Mouse (Mus musculus) stomach, embryonic 15.5 days (tissue): Measurements from ENCODE around the gene Runx1. TPM values are rescaled to one million over a fixed set of nuclear protein-coding genes. Genes with fewer than 3 reads are reported as not detected.

ENCODE experiments used
- ATAC-seq: fragments of 200-750 bp; cut with Nextera tagmentation; 2 replicates; pipeline ENCODE4 v1.8.0; 2017; ENCODE audit warnings: low read depth, moderate number of reproducible peaks, moderate TSS enrichment; ENCODE audit not compliant: insufficient read depth, low FRiP score
- H3K27ac ChIP-seq: fragments of 300-500 bp; sonication (generic); 2 replicates; pipeline ENCODE4 v1.5.1; 2015; ENCODE audit warnings: mild to moderate bottlenecking, inconsistent platforms
- H3K27me3 ChIP-seq: fragments of 300-500 bp; sonication (generic); replicated peaks from 2 replicates; pipeline ENCODE4 v1.6.1; 2015; ENCODE audit warnings: inconsistent platforms
- H3K36me3 ChIP-seq: fragments of 300-500 bp; sonication (generic); 2 replicates; pipeline ENCODE4 v1.6.1; 2015; ENCODE audit warnings: inconsistent platforms
- H3K4me1 ChIP-seq: fragments of 300-500 bp; sonication (generic); 2 replicates; pipeline ENCODE4 v1.6.1; 2015; ENCODE audit warnings: inconsistent platforms
- H3K4me2 ChIP-seq: fragments of 300-500 bp; sonication (generic); 2 replicates; pipeline ENCODE4 v1.6.1; 2015; ENCODE audit warnings: mild to moderate bottlenecking, inconsistent platforms
- H3K4me3 ChIP-seq: fragments of 300-500 bp; sonication (generic); replicated peaks from 2 replicates; pipeline ENCODE4 v1.5.1; 2015; ENCODE audit warnings: inconsistent platforms
- H3K9ac ChIP-seq: fragments of 300-500 bp; sonication (generic); 2 replicates; pipeline ENCODE4 v1.6.1; 2015; ENCODE audit warnings: inconsistent platforms
- H3K9me3 ChIP-seq: fragments of 300-500 bp; sonication (generic); 2 replicates; pipeline ENCODE4 v1.6.1; 2016; ENCODE audit warnings: inconsistent platforms
- WGBS: fragments of 180-500 bp; shearing (Covaris S2); methylation state at CpG from one replicate; pipeline ENCODE4 v1.1.7; 2015; 5-methylcytosine and 5-hydroxymethylcytosine counted together
- polyA plus RNA-seq: library from polyadenylated mRNA; unstranded; fragments of >200 nt; fragmentation: Nextera tagmentation; extraction: Ambion mirVana; gene quantifications from 2 replicates; pipeline ENCODE4 v1.2.1, GENCODE M21; 2015

Gene Runx1
- polyA plus RNA-seq, 1 experiment from 2014 or later, result 7.1 TPM

DNA sequence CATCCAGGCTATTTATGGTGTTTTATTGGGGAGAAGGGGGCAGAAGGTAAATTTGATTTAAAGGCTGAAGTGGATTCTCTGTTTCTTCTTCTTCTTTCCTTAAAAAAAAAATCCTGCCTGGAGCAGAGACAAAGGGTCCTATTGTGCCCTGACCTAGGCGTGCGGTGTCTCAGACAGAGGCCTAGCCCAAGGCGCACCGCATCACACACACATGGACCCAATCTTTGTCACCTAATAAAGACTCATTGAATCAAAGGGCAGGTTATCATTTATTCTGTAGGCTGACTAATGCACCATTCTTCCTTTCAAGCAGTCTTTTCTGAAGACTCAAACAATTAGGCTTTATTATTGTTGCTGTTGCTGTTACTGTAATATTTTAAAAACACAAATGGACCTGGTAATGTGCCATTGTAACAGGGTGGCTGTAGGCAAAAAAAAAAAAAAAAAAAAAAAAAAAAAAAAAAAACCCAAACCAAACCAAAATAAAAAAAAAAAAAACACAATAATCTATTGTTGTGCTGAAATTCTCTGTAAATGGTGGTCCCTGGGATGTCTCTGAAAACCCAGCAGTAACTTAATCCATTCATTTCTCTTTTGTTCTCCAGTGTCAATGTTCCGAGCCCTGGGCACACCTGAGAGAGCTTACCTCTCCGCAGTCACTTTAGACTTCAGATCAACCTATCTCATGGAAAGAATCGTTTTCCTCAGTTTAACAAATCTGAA is 86.7 kb downstream of the Runx1 start:
- WGBS, result 88% methylated on average over 7 of the region's 7 CpGs

DNA sequence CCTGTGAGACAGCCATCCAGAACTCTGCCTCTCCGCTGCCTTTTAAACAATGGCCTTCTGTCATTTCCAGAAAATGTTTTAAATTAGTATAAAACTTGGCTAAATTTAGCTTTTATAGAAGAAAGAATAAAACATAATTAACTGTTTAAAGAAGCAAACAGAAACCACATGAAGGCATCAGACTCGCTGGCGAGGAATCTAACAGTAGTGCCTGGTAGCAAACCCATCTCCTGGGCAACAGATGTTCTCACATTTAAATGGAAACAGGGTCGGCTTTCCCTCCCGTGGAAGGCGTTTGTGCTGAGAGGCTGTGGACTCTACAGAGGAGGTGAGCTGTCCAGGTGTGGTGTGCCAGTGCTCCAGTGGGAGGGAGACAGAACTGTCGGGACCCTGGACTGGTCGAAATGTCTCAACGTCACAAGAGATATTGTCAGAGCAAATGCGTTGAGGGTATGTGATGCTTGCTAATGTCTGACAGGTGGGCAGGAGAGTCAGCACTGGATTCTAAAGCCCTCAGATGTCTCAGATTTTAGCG is 87.4 kb downstream of the Runx1 start:
- no peak overlapping the region for H3K4me3 ChIP-seq
- no peaks in the 10 kb centered on the region for H3K9me3 ChIP-seq
- H3K27me3 ChIP-seq, result no peaks in the 10 kb centered on the region
- no peak overlapping the region for H3K4me2 ChIP-seq
- no peak for ATAC-seq
- H3K4me1 ChIP-seq, result no peaks in the 10 kb centered on the region
- 72% methylated on average over 11 of the region's 11 CpGs for WGBS
- no peak overlapping the region for H3K27ac ChIP-seq
- H3K36me3 ChIP-seq, result no peaks in the 10 kb centered on the region
- no peak overlapping the region for H3K9ac ChIP-seq

More for the DNA sequence above, 86.7 kb downstream of the Runx1 start:
- Histone ChIP-seq H3K4me2 (no peak overlapping the region), H3K4me1 (no peaks in the 10 kb centered on the region), H3K9ac (no peak overlapping the region), H3K27ac (no peak overlapping the region), H3K4me3 (no peak overlapping the region), H3K36me3 (no peaks in the 10 kb centered on the region), H3K9me3 (no peaks in the 10 kb centered on the region), H3K27me3 (no peaks in the 10 kb centered on the region)
- ATAC-seq, result no peak

DNA sequence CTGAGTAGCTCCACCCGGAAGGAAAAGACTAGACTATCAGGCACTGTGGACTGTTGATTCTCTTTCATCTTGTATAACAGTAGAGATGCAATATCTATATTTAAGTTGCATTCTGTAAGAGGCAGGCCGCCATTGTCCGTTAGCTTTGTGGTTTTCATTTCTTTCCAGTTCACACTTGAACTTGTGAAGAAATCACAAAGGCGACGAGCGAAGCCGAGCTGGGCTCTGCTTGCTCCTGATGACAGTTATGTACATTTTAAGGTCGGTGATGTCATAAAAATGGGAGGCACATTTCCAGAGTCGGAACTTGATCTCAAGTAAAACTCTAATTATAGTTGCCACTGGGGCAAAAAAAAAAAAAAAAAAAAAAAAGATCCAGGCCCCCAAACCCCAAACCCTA is 99.1 kb downstream of the Runx1 start:
- Histone ChIP-seq H3K27me3 (0 out of 2 replicates have a peak, but pooled peaks cover 10% of the 10 kb centered on the region), H3K4me1 (no peaks in the 10 kb centered on the region), H3K27ac (no peak overlapping the region), H3K9ac (no peak overlapping the region), H3K4me2 (no peak overlapping the region), H3K36me3 (no peaks in the 10 kb centered on the region), H3K9me3 (no peaks in the 10 kb centered on the region), H3K4me3 (no peak overlapping the region)
- no peak for ATAC-seq
- WGBS, result 85% methylated on average over 9 of the region's 9 CpGs

DNA sequence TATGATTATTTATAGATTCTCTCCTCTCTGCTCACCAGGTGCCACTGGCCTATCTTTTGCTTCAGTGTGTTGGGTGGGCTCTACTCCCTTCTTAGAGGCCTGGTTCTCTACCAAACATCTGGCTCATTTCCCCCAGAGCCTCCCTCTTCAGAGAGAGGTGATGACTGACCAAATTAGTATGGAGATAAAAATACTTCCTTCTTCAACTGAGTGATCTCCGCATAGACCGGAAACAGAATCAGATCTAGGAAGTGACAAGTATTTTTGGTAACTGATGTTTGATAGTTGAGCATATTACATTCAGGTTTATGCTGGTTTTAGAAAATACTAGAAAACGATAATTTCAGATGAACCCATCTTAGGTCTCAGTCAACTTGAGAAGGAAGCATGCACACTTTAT is 101.4 kb downstream of the Runx1 start:
- Histone ChIP-seq H3K4me2 (no peak overlapping the region), H3K4me3 (no peak overlapping the region)
- 78% methylated on average over 3 of the region's 3 CpGs for WGBS

DNA sequence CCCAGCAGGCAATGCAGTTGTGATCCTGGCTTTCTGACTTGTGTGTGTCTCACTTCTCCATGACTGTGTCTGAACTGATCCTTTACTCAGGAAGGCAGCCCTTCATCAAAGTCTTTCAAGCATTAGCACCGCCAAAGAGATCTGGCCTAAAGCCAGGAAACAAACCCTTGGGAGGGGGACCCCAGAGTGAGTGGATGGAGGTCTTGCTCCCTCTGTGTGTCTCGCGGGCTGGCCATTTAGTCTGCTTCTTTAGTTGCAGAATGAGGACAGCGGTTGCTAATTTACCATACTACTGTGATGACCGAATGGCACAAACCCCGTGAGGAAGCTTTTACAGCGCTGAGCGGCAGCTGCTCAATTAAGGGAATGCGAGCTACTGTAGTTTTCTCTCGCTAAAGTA is 105.3 kb downstream of the Runx1 start:
- H3K4me1 ChIP-seq, result no peaks in the 10 kb centered on the region; the same call in 1 of the 2 replicates
- H3K27ac ChIP-seq, result no peak overlapping the region
- no peak for ATAC-seq
- H3K9me3 ChIP-seq, result no peaks in the 10 kb centered on the region
- no peak overlapping the region for H3K9ac ChIP-seq
- 0 out of 2 replicates have a peak, but pooled peaks cover 10% of the 10 kb centered on the region for H3K27me3 ChIP-seq
- H3K36me3 ChIP-seq, result no peaks in the 10 kb centered on the region
- WGBS, result 54% methylated on average over 10 of the region's 10 CpGs
- no peak overlapping the region for H3K4me3 ChIP-seq
- H3K4me2 ChIP-seq, result no peak overlapping the region

More for the DNA sequence above, 101.4 kb downstream of the Runx1 start:
- ATAC-seq, result no peak
- Histone ChIP-seq H3K9me3 (no peaks in the 10 kb centered on the region), H3K27ac (no peak overlapping the region), H3K36me3 (no peaks in the 10 kb centered on the region), H3K27me3 (0 out of 2 replicates have a peak, but pooled peaks cover 10% of the 10 kb centered on the region), H3K4me1 (no peaks in the 10 kb centered on the region; the same call in 1 of the 2 replicates), H3K9ac (no peak overlapping the region)

DNA sequence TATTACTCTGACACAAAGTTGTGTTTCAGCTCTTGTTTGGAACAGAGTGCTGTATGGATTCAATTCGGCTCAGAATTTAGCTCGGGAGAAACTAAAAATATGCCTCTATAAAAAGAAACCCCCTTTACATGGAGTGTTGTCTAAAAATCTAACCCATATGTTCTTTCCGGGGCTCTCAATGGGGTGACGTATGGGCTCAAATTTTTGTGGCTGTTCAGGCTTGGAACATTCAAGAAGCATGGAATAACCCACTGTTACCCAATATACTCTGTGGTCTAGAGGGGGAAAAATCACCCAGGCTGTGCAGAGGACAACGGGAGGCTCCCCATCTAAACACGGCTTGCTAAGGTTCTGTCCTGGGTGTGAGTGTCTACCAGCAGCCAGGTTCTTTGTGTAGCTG is 106.2 kb downstream of the Runx1 start:
- Histone ChIP-seq H3K9me3 (no peaks in the 10 kb centered on the region), H3K9ac (no peak overlapping the region), H3K27ac (no peak overlapping the region), H3K27me3 (0 out of 2 replicates have a peak, but pooled peaks cover 10% of the 10 kb centered on the region), H3K4me2 (no peak overlapping the region), H3K4me3 (no peak overlapping the region), H3K36me3 (no peaks in the 10 kb centered on the region), H3K4me1 (no peaks in the 10 kb centered on the region; the same call in 1 of the 2 replicates)
- ATAC-seq, result no peak
- 75% methylated on average over 6 of the region's 6 CpGs for WGBS

DNA sequence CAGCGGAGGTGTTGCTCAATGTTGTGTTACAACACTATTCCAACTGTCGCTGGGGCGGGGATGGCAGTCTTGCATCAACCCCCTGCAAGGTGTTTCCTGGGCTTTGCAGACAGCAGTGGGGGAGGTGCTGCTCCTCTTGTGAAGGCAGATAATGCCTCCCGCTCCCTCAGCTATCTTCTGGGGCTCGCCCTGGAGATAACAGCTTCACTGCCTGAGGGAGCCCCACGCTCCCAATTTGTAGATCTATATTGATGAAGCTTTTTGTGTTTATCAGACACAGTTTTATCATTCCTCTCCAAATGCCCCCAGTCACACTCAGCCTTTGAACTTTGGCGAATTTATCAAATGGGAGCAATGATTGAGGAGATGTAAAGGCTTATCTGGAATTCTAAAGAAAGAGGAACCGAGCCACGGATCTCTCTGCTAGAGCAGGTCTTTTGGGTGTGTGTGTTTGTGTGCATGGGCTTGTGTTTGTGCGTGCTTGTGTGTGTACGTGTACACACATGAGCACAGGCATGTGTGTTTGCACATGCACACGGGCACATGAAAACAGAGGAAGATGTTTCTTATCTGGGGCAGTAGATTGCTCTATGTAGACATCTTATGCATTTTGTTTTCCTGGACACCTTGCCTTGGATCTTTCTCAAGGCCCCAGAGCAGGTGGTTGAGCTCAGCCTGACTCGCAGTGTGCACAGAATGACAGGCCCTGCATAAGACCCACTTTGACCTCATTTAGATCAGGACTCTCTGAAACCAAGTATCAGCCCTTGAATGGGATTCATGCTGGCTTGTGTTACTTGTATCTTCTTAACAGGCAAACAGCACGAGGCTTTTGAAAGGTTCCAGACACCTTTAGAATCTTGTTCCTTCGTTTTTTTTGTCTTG is 110.1 kb downstream of the Runx1 start:
- Histone ChIP-seq H3K4me3 (no peak overlapping the region), H3K36me3 (no peaks in the 10 kb centered on the region), H3K27ac (no peak overlapping the region), H3K4me2 (no peak overlapping the region), H3K9ac (no peak overlapping the region), H3K4me1 (no peaks in the 10 kb centered on the region; the same call in 1 of the 2 replicates), H3K27me3 (no peaks in the 10 kb centered on the region), H3K9me3 (no peaks in the 10 kb centered on the region)
- WGBS, result 27% methylated on average over 15 of the region's 15 CpGs
- ATAC-seq, result peak; percentile 89

DNA sequence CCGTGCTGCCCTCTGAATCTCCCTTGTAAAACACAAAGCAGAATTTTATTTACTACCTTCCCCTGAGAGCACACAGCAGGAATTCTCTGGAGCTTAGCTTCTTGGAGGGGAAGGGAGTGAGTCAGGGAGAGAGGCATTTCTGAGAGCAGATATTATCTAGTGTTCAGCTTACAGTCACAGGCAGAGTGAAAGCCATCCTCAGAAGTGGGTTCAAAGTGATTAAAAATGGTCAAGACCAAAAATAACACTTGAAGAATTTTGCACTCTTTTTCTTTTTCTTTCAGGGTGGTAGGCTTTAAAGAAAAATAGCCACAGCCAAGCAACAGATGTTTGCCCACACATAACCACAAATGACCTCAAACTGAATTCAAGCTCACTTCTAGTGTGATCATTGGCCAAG is 115.8 kb downstream of the Runx1 start:
- H3K4me2 ChIP-seq, result no peak overlapping the region
- 0 out of 2 replicates have a peak, but pooled peaks cover 3% of the 10 kb centered on the region for H3K4me1 ChIP-seq
- H3K27me3 ChIP-seq, result no peaks in the 10 kb centered on the region
- no peak overlapping the region for H3K27ac ChIP-seq
- H3K9ac ChIP-seq, result no peak overlapping the region
- ATAC-seq, result no peak
- 49% methylated on average over 1 of the region's 1 CpGs for WGBS
- no peak overlapping the region for H3K4me3 ChIP-seq
- H3K9me3 ChIP-seq, result no peaks in the 10 kb centered on the region
- H3K36me3 ChIP-seq, result no peaks in the 10 kb centered on the region

DNA sequence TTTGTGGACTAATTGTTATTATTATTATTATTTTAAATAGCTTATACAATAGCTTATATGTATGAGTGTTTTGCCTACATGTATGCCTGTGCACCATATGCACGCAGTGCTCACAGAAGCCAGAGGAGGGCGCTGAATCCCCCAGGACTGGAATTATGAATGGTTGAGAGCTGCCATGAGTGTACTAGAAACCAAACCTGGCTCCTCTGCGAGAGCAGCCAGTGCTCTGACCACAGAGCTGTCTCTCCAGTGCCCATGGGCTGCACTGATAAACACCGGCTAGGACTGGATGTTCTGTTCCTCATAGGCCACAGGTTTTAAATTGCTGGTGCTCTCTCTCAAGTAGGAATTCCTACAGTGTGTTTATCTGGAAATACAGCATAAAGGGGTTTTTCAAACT is 117.2 kb downstream of the Runx1 start:
- Histone ChIP-seq H3K27ac (no peak overlapping the region), H3K9me3 (no peaks in the 10 kb centered on the region), H3K4me1 (0 out of 2 replicates have a peak, but pooled peaks cover 3% of the 10 kb centered on the region), H3K4me3 (no peak overlapping the region), H3K9ac (no peak overlapping the region), H3K36me3 (no peaks in the 10 kb centered on the region), H3K27me3 (no peaks in the 10 kb centered on the region), H3K4me2 (no peak overlapping the region)
- 59% methylated on average over 4 of the region's 4 CpGs for WGBS
- ATAC-seq, result no peak

DNA sequence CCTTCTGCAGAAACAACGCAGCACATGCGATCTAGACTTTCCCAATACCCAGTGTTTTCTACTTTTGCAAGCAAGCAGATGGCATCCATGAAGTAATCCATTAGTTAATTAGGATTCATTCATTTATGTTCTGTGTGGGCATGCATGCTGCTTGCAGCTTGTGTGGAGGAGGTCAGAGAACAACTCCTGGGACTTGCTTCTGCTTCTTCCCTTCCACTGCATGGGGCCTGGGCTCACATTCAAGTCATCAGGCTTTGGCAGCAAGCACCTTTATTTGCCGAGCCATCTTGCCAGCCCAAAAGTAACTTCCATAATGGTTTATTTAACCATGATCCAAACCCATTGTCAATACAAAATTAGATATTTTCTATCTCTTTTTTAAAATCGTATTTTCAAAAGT is 118.2 kb downstream of the Runx1 start:
- no peaks in the 10 kb centered on the region for H3K9me3 ChIP-seq
- 83% methylated on average over 4 of the region's 4 CpGs for WGBS
- no peak overlapping the region for H3K9ac ChIP-seq
- no peak overlapping the region for H3K4me2 ChIP-seq
- no peak for ATAC-seq
- no peaks in the 10 kb centered on the region for H3K27me3 ChIP-seq
- 0 out of 2 replicates have a peak, but pooled peaks cover 3% of the 10 kb centered on the region for H3K4me1 ChIP-seq
- no peaks in the 10 kb centered on the region for H3K36me3 ChIP-seq
- H3K27ac ChIP-seq, result no peak overlapping the region
- no peak overlapping the region for H3K4me3 ChIP-seq

DNA sequence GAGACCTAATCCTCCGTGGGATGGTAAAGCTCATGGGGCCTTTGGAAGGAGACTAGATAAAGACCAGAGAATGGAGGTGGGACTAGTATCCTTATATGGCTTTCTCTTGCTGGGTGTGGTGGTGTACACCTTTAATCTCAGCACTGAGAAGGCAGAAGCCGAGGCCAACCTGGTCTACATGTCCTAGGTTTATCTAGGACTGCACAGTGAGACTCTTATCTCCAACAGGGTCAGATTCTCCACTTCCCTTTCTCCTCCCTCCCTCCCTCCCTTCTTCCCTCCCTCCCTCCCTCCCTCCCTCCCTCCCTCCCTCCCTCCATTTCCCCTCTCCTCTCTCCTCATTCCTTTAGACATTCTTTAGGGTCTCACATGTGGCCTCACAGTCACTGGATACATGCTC is 118.8 kb downstream of the Runx1 start:
- no peaks in the 10 kb centered on the region for H3K9me3 ChIP-seq
- H3K4me1 ChIP-seq, result 0 out of 2 replicates have a peak, but pooled peaks cover 3% of the 10 kb centered on the region
- no peak overlapping the region for H3K4me3 ChIP-seq
- no peak overlapping the region for H3K4me2 ChIP-seq
- no peak overlapping the region for H3K27ac ChIP-seq
- WGBS, result 57% methylated on average over 2 of the region's 2 CpGs
- H3K9ac ChIP-seq, result no peak overlapping the region
- no peaks in the 10 kb centered on the region for H3K27me3 ChIP-seq
- ATAC-seq, result no peak
- H3K36me3 ChIP-seq, result no peaks in the 10 kb centered on the region
